8 mouse cellular contexts compared by ENCODE assay signal in genomic region chr8:106058731-106059612, GRCm38 (mm10). TPM values are rescaled to one million over a fixed set of nuclear protein-coding genes. Genes with fewer than 3 reads are reported as not detected.
DNase-seq lines count a peak whose midpoint lies in the region; ATAC-seq and TF ChIP-seq lines count a peak whose summit lies in the region.

Nfatc3 (plus strand) TSS chr8:106058840.

- H3K4me2 ChIP-seq in heart, embryonic 15.5 days = peak within 1 kb of the TSS; percentile 89
- peak within 1 kb of the TSS; percentile 70 for H3K4me2 ChIP-seq in liver, embryonic 14.5 days (ENCODE audit: low read depth)
- H3K4me2 ChIP-seq in neural tube, embryonic 11.5 days (ENCODE audit: low read depth) = peak within 1 kb of the TSS; percentile 68
- peak within 1 kb of the TSS; percentile 69 for H3K4me2 ChIP-seq in stomach, postnatal 0 days (replicated peaks; ENCODE audit: low read depth)

- peak; percentile 98 for ATAC-seq in heart, embryonic 15.5 days (replicated peaks; ENCODE audit: insufficient number of reproducible peaks, insufficient read depth, low FRiP score, low read depth)
- ATAC-seq in liver, embryonic 14.5 days (ENCODE audit: insufficient read depth) = peak; percentile 92
- ATAC-seq in neural tube, embryonic 11.5 days (ENCODE audit: insufficient read depth, low FRiP score, low TSS enrichment) = peak; percentile 98
- ATAC-seq in stomach, postnatal 0 days (ENCODE audit: low FRiP score, low TSS enrichment) = peak; percentile 98

- no peaks in the 10 kb centered on the region for H3K9me3 ChIP-seq in forebrain, embryonic 10.5 days
- no peaks in the 10 kb centered on the region for H3K9me3 ChIP-seq in heart, embryonic 15.5 days (replicated peaks)
- no peaks in the 10 kb centered on the region for H3K9me3 ChIP-seq in liver, embryonic 14.5 days (ENCODE audit: control insufficient read depth, low read length)
- no peaks in the 10 kb centered on the region for H3K9me3 ChIP-seq in neural tube, embryonic 11.5 days (ENCODE audit: control insufficient read depth, low read length)
- H3K9me3 ChIP-seq in stomach, postnatal 0 days (ENCODE audit: control insufficient read depth, low read length) = no peaks in the 10 kb centered on the region

- 1% methylated on average over 52 of the region's 52 CpGs for WGBS in forebrain, embryonic 10.5 days
- 1% methylated on average over 52 of the region's 52 CpGs for WGBS in heart, embryonic 15.5 days
- WGBS in liver, embryonic 14.5 days (ENCODE audit: insufficient replicate concordance) = under 1% methylated on average over 42 of the region's 52 CpGs
- WGBS in neural tube, embryonic 11.5 days = 3% methylated on average over 52 of the region's 52 CpGs
- WGBS in stomach, postnatal 0 days = 2% methylated on average over 47 of the region's 52 CpGs

- peak; percentile 93 to 95 for DNase-seq in CD8-positive naive resting alpha-beta T cell, adult 2 months (ENCODE audit: low read depth in 2 of 2, low spot score in 2 of 2)
- peak; percentile 91 for DNase-seq in c-Kit-positive CD71-negative TER-119-negative erythroid progenitor cells, embryonic 14.5 days (ENCODE audit: low read depth)
- peak; percentile 94 for DNase-seq in forebrain, embryonic 10.5 days (ENCODE audit: extremely low spot score, low spot score)
- DNase-seq in kidney, postnatal 25 days = peak; percentile 96 to 99
- DNase-seq in liver, embryonic 14.5 days (ENCODE audit: low read depth in 3 of 3, low spot score in 3 of 3) = peak; percentile 94 to 96 (median 96)
- DNase-seq in neural tube, embryonic 11.5 days (ENCODE audit: low spot score) = peak; percentile 97
- peak; percentile 97 for DNase-seq in stomach, postnatal 0 days (ENCODE audit: low spot score)

- peaks cover 8% of the 10 kb centered on the region for H3K36me3 ChIP-seq in forebrain, embryonic 10.5 days (replicated peaks)
- H3K36me3 ChIP-seq in heart, embryonic 15.5 days = no peaks in the 10 kb centered on the region
- 0 out of 2 replicates have a peak, but pooled peaks cover under 1% of the 10 kb centered on the region for H3K36me3 ChIP-seq in liver, embryonic 14.5 days (replicated peaks; ENCODE audit: control insufficient read depth, insufficient read depth, low read depth)
- H3K36me3 ChIP-seq in neural tube, embryonic 11.5 days (ENCODE audit: control insufficient read depth, insufficient read depth, low read length) = no peaks in the 10 kb centered on the region
- H3K36me3 ChIP-seq in stomach, postnatal 0 days (ENCODE audit: control insufficient read depth, insufficient read depth, low read length) = no peaks in the 10 kb centered on the region

- H3K4me3 ChIP-seq in forebrain, embryonic 10.5 days = peak within 1 kb of the TSS; percentile 88
- peak within 1 kb of the TSS; percentile 95 for H3K4me3 ChIP-seq in heart, embryonic 15.5 days
- H3K4me3 ChIP-seq in liver, embryonic 14.5 days (ENCODE audit: insufficient read depth in 1 of 2, low read depth in 2 of 2, low read length in 2 of 2) = peak within 1 kb of the TSS; percentile 76 to 98
- peak within 1 kb of the TSS; percentile 87 for H3K4me3 ChIP-seq in neural tube, embryonic 11.5 days (ENCODE audit: low read depth, low read length)
- H3K4me3 ChIP-seq in stomach, postnatal 0 days (ENCODE audit: low read depth, low read length) = peak within 1 kb of the TSS; percentile 84

- TF ChIP-seq EP300 in liver, embryonic 14.5 days (IDR thresholded peaks at IDR 0.05; ENCODE audit: low read depth) = peak; percentile 21; the same call in 1 of the 2 replicates
- TF ChIP-seq EP300 in stomach, postnatal 0 days (optimal IDR thresholded peaks at IDR 0.05) = no peak

- H3K27ac ChIP-seq in forebrain, embryonic 10.5 days = peak within 1 kb of the TSS; percentile 96
- H3K27ac ChIP-seq in heart, embryonic 15.5 days = peak within 1 kb of the TSS; percentile 97
- peak within 1 kb of the TSS; percentile 93 for H3K27ac ChIP-seq in liver, embryonic 14.5 days
- peak within 1 kb of the TSS; percentile 90 for H3K27ac ChIP-seq in neural tube, embryonic 11.5 days (ENCODE audit: low read depth, low read length)
- H3K27ac ChIP-seq in stomach, postnatal 0 days (replicated peaks) = peak within 1 kb of the TSS; percentile 98

- no peaks in the 10 kb centered on the region for H3K27me3 ChIP-seq in forebrain, embryonic 10.5 days (ENCODE audit: poor library complexity, severe bottlenecking)
- no peaks in the 10 kb centered on the region for H3K27me3 ChIP-seq in heart, embryonic 15.5 days
- no peaks in the 10 kb centered on the region for H3K27me3 ChIP-seq in liver, embryonic 14.5 days (ENCODE audit: control insufficient read depth, insufficient read depth, low read length)
- no peaks in the 10 kb centered on the region for H3K27me3 ChIP-seq in neural tube, embryonic 11.5 days (ENCODE audit: control insufficient read depth, insufficient read depth, low read length)
- H3K27me3 ChIP-seq in stomach, postnatal 0 days (ENCODE audit: control insufficient read depth, insufficient read depth, low read length) = no peaks in the 10 kb centered on the region

- H3K9ac ChIP-seq in heart, embryonic 15.5 days = peak within 1 kb of the TSS; percentile 94
- H3K9ac ChIP-seq in liver, embryonic 14.5 days (replicated peaks) = peak within 1 kb of the TSS; percentile 86
- peak within 1 kb of the TSS; percentile 83 for H3K9ac ChIP-seq in neural tube, embryonic 11.5 days (ENCODE audit: low read length)
- H3K9ac ChIP-seq in stomach, postnatal 0 days (ENCODE audit: low read length) = peak within 1 kb of the TSS; percentile 88

- H3K4me1 ChIP-seq in forebrain, embryonic 10.5 days = peaks cover 34% of the 10 kb centered on the region
- H3K4me1 ChIP-seq in heart, embryonic 15.5 days (replicated peaks) = peaks cover 26% of the 10 kb centered on the region
- H3K4me1 ChIP-seq in liver, embryonic 14.5 days (replicated peaks; ENCODE audit: control insufficient read depth in 2 of 2, insufficient read depth in 2 of 2, low read length in 1 of 2) = peaks cover 28 to 32% of the 10 kb centered on the region in 2 experiments
- peaks cover 9% of the 10 kb centered on the region; the same call in 1 of the 2 replicates for H3K4me1 ChIP-seq in neural tube, embryonic 11.5 days (ENCODE audit: control insufficient read depth, insufficient read depth, low read length)
- H3K4me1 ChIP-seq in stomach, postnatal 0 days (replicated peaks; ENCODE audit: control insufficient read depth, insufficient read depth) = no peaks in the 10 kb centered on the region

- TF ChIP-seq CTCF in liver, embryonic 14.5 days (IDR thresholded peaks at IDR 0.05; ENCODE audit: low read depth) = no peak
- TF ChIP-seq CTCF in stomach, postnatal 0 days (IDR thresholded peaks at IDR 0.05; ENCODE audit: low read depth) = no peak

RNA-seq across cellular contexts. Expression of gene Nfatc3, which starts in this region (rescaled TPM):
- polyA plus RNA-seq in forebrain, embryonic 10.5 days (2016; fragmentation: Nextera tagmentation; extraction: Ambion mirVana) = 6.6 TPM in 2 replicates
- polyA plus RNA-seq in heart, embryonic 15.5 days (2015; fragmentation: Nextera tagmentation; extraction: Ambion mirVana) = 3.4 and 4.9 TPM in 2 replicates
- 10.2 TPM in 2 replicates for polyA plus RNA-seq in liver, embryonic 14.5 days (2012; rRNA removed)
- polyA plus RNA-seq in liver, embryonic 14.5 days (2014; fragmentation: Nextera tagmentation; extraction: Ambion mirVana) = 2.6 and 2.7 TPM in 2 replicates
- polyA plus RNA-seq in neural tube, embryonic 11.5 days (2014; fragmentation: Nextera tagmentation; extraction: Ambion mirVana) = 3.4 and 3.6 TPM in 2 replicates
- 2.5 TPM in 2 replicates for polyA plus RNA-seq in stomach, postnatal 0 days (2015; fragmentation: Nextera tagmentation; extraction: Ambion mirVana)

Comparison
In these comparisons a context has a peak if more than half of its experiments do, and no peak if none do; other contexts are left out.
1. Peak in every context shown above with its lines: DNase-seq, ATAC-seq, H3K4me3 ChIP-seq and H3K27ac ChIP-seq.